Mouse (Mus musculus): ENCODE results near the gene Myom1. TPM values are rescaled to one million over a fixed set of nuclear protein-coding genes. Genes with fewer than 3 reads are reported as not detected.
A peak's percentile ranks its signal among the peaks of the same experiment; 100 is the strongest.

The Myom1 gene
- total RNA-seq, 2 experiments from 2014 or later = 0.05 to 1.2 TPM

DNA sequence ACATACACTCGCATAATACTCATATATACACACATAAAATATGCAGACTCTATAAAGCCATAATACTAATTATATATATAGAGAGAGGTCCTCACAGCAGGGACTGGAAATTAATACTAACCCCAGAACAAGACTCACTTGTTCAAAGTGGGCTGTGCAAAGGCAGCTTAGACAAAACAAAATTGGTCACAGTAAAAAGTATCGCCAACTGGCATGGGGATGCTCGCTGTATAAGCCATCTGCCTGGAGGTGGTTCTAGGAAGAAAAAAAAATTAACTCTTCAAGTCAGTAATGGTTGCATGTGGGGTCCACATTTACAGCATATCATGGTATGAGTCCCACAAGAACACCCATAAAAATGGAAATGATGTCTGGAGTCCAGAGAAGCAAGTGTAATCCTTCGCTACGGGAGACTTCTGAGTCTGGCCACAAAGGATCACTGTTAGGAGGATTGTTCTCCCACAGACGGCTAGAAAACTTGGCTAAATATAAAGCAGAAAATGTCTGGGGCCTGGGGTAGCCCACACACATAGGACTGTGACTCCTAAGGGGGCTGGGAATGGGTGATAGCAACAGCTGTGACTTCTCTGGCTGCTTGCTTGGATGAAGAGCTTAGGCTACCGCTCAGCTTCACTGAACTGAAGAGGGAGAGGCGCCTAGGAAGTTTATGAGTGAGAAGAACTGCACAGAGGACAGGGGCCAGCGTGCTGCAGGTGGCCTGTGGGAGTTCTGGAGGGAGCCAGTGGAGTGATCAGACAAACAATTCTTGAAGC lies 127.2 kb downstream of the Myom1 start:
- ATAC-seq (replicated peaks; ENCODE audit: poor library complexity, severe bottlenecking) = no peak

DNA sequence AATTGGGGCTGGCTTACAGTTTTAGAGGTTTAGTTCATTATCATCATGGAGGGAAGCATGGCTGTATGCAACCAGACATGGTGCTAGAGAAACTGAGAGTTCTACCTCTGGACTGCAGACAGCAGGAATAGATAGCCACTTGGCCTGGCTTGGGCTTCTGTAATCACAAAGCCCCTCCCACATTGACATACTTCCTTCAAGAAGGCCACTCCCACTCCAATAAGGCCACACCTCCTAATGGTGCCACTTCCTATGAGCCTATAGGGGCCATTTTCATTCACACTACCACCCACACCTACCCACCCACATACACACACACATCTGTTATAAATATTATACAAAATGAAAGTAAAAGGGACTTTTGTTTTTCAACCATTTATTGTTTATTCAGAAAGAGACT lies 129.8 kb downstream of the Myom1 start:
- ATAC-seq (replicated peaks; ENCODE audit: poor library complexity, severe bottlenecking) = no peak

DNA sequence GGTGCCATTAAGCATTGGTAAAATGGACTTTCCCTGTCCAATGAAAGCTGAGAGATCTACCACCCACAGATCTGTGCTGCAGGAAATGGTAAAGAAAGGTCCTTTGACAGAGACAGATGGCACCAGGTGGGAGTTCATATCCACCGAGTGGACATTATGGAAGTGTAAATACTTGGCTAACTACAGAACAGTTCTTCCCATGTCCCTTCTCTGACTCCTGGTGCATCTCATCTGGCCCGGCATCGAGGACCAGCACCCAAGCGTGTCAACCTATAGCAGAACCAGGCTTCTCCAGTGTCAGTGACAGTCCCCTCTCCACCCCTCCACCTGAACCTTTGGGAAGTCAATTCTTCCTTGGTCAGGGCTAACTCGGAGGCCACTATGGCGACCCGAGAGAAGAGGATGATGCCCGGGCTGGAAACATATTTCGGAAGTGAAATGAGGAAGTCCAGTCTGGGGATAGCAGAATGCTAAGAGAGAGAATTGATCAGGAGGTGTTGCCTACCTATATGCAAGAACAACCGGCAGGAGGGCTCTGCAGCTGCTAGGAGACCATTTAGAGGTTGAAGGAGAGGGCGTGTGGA lies 130.5 kb downstream of the Myom1 start:
- ATAC-seq (replicated peaks; ENCODE audit: poor library complexity, severe bottlenecking) = peak; percentile 60

DNA sequence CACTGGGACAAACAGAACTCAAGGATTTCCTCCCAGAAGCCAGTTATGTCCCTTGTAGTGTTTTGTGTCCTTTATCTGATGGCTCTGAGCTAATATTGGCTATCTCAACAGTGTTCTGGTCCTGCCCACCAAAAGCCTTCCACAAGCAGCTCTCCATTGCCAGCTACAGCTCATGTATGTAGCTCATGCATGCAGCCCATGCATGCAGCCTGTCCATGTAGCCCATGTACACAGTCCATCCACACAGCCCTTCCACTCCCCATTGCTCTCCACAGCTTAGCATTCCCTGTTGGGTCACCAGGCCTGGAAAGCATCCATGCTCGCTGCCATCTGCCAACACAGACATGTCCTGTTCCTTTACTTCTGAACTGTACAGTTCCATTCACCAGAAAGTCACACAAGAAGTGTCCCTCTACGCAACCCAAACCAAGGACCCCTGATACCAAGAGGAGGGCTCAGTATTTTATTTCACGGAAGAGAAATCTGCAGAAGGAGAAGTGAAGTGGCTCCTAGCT lies 132.1 kb downstream of the Myom1 start:
- no peak for ATAC-seq (replicated peaks; ENCODE audit: poor library complexity, severe bottlenecking)

DNA sequence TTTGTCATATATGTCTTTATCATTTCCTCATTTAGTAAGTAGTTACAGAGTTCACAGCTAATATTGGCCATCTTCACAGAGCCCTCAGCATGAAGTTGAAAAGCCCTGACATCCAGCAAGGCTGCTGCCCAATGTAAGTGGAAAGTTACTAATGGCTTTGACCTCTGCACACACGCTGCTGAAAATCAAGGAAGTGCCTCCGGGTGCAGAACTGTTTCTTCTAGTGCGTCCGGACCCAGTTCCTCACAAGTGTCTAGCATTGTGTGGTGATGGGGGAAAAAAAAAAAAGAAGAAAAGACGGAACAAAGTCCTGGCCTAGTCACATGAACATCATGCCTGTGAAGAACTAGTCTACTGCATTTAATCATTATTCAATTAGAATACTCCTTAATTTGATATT lies 132.7 kb downstream of the Myom1 start:
- ATAC-seq (replicated peaks; ENCODE audit: poor library complexity, severe bottlenecking) = peak; percentile 83

DNA sequence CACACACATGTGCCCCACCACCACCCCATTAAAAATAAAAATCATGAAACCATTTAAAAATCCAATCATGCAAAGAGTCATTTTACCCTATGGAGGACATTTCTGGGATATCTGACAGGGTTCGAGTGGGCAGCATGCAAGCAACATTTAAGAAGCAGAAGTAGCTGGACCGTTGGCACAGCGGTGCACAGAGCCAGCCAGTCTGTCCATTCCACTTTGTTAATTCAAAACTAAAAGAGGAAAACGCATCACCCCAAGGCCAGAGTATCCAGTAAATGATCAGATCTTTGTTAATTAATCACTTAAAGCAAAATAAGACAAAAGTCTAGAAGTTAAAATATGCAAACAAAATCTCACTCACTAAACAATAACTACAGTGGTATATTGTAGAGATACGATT lies 133.4 kb downstream of the Myom1 start:
- no peak for ATAC-seq (replicated peaks; ENCODE audit: poor library complexity, severe bottlenecking)

DNA sequence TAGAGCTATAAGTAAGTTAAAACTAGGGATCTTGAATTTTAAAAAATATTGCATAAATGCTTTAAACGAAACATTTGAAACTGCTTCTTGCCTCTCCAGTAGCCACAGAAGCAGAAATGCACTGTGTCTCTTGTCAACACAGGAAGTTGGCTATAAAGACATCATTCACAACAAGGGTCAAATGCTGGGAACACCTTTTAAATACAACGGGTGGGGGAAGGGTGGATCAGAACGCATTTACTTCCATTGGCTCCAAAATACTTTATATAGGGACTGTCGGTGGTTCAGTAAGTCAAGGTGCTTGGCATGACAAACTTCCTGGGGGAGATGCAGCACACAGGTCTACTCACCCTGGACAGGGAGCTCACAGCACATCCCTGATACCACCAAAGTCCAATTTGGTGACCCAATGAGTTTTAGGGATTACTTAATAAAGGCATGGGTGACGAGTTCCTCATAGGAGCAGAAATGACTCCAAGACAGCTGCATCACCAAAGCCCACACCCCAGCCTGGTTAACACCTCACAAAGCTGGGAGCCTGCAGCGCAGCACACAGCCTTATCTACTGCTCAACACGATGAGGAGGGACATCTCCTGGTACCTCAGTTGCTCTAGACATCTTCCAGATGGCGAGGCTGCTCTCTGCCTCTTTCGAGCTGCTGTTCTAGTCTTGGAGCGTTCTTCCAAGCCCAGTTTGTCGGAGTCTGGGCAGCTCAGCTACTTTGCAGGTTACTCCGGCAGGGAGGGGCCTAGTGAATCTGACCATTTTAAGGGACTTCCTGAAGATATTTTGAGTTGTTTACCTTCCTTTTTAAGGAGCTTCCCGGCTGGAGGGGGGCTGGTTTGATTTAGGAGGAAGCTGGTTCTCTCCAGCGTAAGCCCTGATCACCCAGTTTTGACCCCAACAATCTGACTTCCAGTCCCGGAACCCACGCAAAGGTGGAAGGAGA lies 134.2 kb downstream of the Myom1 start:
- no peak for ATAC-seq (replicated peaks; ENCODE audit: poor library complexity, severe bottlenecking)

DNA sequence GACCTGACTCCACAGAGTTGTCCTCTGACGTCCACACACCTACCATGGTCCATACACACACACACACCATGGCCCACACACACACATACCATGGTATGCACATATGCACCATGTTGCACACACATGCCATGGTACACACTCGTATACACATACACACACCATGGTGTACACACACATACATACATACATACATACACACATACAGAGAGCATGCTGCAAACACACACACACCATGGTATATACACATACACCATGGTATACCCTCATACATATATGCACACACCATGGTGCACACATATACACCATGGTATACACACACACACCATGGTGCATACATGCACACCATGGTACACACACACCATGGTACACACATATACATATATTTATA lies 134.9 kb downstream of the Myom1 start:
- ATAC-seq (replicated peaks; ENCODE audit: poor library complexity, severe bottlenecking) = no peak

DNA sequence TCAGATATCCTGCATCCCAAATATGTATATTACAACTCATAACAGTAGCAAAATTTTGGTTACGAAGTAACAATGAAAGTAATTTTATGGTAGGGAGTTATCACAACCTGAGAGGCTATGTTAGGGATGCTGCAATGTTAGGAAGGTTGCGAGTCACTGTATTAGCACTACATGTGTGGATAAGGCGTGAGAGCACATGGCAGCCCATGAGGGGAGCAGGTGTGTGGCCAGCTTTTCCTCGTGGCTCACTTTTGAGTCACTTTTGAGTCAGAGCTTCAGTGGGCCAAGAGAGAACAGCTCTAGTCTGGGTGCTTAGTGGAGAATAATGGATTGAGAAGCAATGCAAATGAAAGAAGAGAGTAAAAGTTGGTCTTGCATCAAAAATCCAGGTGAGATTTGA lies 139.6 kb downstream of the Myom1 start:
- ATAC-seq (replicated peaks; ENCODE audit: poor library complexity, severe bottlenecking) = no peak

DNA sequence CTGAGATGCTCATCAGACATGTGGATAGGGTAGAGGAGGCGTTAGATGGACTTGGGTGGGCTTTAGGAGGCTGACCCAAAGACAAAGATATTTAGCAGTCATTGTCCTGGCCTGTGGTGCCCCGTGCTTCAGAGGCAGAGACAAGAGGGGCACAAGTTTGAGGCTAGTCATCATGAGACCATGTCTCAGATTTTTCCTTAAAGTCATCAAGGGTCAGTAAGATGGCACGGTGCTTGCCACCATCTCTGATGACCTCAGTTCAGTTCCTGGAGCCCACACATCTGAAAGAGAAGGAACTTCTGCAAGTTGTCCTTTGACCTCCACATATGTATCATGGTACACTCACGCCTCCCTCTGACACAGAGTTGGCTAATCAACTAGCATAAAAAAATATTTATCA lies 140.7 kb downstream of the Myom1 start:
- peak; percentile 50 for ATAC-seq (replicated peaks; ENCODE audit: poor library complexity, severe bottlenecking)

DNA sequence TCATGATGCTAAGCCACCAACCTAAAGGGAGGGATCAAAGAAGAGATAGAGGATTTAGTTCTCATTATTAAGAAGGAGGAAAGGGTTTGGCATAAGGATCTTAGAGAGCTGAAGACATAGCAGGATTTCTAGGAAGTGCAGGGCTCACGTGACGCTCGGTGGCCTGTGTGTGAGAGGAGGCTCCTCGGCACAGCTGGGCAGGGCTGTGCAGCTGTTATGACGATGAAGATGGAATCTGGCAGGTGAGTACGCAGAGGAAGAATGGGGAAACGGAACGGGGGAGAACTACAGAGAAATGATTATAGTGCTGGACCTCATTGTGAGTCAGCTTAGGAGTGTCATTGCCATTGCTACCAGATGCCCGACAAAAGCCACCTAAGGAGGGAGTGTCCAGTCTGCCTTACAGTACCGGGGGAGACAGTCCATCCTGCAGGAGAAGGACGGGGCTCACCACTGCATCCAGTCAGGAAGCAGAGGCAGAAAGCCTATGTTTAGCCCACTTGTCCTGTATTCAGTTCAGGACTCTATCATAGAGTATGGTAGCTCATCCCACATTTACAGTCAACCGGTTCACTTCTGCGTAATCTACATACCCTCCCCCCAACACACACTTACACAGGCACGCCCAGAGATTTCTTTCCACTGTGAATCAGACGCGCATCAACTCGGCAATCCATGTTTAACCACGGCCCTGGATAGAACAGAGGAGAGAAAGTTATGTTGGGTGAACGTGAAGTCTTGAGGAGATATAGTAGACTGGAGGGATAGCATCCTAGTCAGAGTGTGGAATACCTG lies 142.1 kb downstream of the Myom1 start:
- no peak for ATAC-seq (replicated peaks; ENCODE audit: poor library complexity, severe bottlenecking)

DNA sequence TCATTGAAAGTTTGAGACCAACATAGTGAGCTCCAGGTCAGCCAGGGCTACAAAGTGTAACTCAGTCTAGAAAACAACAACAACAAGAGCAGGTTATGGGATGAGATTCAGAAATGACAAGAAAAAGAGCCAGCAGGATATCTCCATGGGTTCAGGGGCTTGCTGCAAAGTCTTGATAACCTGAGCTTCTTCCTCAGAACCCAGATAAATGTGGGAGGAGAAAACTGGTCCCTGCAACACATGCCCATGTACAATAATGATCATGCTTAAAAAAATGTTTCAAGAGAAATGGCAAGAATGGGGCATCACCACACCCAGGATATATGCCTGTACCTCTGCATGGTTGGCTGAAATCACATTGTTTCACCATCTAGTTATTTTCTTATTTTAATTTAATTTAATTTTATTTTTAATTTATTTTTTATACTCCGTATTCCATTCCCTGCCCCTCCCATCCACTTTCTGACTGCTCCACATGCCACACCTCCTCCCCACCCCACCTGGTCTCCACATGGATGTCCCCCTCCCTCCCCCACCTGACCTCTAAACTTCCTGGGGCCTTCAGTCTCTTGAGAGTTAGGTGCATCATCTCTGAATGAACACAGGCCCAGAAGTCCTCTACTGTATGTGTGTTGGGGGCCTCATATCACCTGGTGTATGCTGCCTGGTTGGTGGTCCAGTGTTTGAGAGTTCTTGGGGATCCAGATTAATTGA lies 143.0 kb downstream of the Myom1 start:
- no peak for ATAC-seq (replicated peaks; ENCODE audit: poor library complexity, severe bottlenecking)

DNA sequence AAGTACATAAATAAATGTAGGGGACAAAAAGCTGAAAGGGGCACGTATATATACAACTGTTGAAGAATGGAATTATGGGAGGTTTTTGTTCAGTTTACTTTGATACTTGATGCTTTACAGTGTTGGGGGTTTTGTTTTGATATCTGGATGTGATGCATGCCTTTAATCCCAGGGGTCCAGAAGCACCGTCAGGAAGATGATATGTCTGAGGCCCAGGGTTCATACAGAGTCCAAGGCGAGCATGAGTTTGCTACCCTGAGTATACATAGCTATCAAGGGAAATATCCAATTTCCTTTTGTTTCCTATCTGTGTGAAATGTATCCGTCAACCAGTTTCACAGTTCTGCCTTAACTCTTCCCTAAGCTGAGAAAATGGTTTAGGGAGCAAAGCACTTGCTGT lies 150.9 kb downstream of the Myom1 start:
- ATAC-seq (replicated peaks; ENCODE audit: poor library complexity, severe bottlenecking) = no peak

DNA sequence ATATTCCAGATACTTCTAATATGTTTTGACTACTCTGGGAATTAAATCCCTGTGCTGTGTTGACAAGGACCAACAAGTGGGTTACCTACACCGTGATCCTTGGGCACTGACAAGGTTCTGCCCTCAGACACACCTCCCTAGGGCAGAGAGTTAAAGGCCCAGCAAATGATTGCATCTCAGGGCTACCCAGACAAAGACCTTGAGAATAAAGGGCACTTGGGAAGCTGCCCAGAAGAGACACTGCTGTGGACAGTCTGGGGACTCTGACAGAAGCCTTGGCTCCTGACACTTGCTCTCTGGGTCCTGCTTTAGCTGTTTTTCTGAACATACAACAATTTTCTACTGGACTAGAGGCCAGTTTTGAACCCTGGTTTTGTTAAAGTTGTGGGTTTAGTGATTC lies 152.8 kb downstream of the Myom1 start:
- no peak for ATAC-seq (replicated peaks; ENCODE audit: poor library complexity, severe bottlenecking)

DNA sequence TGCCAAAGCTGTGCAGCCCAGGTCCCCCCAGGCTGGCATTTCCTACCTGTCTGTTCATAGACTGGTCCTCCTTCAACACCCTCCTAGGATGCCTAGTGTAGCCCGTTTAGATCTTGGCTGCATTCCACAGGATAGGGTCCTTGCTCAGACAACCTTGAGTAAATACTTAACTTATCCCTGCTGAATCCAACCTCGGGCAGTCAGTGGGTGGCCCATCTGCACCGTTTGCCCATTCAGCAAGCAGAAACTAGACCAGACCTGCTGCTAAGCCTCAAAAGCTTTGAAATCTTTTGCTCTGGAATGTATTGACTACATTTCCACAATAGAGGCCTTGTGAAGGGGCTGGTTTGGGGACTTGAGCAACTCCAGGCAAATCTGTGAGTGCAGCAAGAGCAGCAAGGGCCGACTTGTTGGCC lies 156.7 kb downstream of the Myom1 start:
- ATAC-seq (replicated peaks; ENCODE audit: poor library complexity, severe bottlenecking) = no peak

DNA sequence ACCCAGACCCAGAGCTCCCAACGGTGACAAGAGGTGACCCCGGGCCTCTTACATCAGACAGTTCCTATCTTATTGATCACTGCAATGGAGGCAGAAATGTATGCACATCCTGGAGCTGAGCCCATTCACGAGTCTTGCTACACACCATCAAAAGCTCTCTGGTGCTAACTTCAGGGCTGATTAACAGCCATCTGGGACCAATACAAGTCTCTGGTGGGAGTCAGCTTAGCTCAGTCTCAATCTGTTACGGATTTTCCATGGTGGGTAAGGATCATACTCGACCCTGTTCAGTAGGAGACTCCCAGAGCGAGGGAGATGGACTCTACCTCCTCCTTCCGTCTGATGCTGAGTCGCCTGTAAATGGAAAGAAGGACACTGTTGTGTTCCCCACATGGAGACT lies 157.3 kb downstream of the Myom1 start:
- ATAC-seq (replicated peaks; ENCODE audit: poor library complexity, severe bottlenecking) = no peak

DNA sequence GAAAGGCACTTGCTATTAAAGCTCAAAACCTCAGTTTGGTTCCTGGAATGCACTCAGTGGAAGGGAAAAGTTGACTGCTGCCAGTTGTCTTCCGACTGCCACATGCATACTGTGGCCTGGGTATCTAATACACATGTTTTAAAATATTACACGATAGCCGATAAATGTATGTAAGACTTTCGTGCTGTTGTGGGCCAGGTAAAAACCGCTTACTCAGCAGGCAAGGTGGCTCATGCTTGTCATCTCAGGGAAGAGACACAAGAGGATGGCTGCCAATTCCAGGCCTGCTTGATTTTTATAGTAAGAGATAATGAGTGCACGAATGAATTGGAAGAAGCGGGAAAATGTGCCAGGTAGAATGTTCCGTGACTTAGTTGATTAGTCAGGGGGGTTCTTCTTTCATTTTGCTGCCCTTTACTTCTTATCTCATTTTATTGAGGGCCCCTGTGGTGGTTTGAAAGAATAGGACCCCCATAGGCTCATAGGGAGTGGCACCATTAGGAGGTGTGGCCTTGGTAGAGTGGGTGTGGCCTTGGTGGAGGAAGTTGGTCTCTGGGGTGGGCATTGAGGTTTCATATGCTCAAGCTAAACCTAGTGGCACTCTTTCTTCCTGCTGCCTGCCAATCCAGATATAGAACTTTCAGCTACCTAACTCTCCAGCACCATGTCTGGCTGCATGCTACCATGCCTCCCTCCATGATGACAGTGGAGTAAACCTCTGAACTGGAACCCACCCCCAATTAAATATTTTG lies 158.0 kb downstream of the Myom1 start:
- peak; percentile 33 for ATAC-seq (replicated peaks; ENCODE audit: poor library complexity, severe bottlenecking)

DNA sequence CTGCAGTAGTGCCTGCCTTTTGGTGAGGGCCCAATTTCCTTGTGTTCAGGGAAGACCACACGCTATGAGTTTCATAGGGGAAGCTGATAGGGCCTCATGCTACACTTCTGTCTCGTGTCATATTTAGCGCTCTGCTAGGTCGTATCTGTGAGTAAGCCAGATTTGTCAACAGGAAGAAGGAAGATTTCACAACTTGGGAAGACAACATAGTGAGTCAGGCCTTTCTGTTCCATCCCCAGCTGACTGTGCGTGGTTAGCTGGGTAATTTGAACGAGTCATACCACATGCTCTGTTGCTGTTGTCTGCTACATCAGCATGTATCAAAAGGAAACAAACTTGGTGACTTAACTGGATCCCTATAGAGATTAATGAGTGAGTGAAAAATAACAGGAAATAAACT lies 162.6 kb downstream of the Myom1 start:
- ATAC-seq (replicated peaks; ENCODE audit: poor library complexity, severe bottlenecking) = peak; percentile 97

All from granulocyte monocyte progenitor cell, adult 5-6 weeks (primary cell).